Mouse (Mus musculus): ENCODE data around the gene Gdf5.
"Not testable (repeated sequence)": the region's sequence is repeated elsewhere in the genome, so short reads cannot be mapped to it uniquely, and the experiment has no call there.

The Gdf5 gene

DNA sequence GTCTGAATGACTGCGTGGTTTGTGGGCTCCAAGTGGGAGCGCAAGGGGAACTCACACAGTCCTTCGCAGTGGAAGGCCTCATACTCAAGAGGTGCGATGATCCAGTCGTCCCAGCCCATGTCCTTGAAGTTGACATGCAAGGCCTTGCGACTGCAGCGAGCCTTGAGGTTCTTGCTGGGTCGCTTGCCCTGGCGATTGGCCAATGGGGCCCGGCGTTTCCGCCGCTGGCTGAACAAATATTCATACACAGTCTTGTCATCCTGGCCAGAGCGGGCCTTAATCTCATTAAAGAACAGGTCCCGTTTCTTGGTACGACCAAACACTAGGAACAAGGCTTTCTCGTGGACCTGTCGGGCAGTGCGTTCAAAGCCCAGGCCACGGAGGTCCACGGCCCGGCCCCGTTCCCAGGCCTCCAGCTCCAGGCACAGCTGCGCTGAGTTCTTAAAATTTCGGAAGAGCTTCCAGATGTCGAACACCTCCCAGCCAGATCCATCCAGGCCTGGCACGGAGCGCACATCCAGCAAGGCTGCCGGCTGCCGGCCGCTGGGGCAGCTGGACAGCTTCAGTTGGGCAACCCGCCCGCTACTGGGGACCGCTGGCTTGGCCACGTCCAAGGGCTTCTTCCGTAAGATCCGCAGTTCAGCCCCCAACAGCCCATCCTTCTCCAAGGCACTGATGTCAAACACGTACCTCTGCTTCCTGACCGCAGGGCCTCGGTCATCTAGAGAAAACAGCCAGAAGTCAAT, 3.3 kb downstream of the Gdf5 start:
- DNase-seq (ENCODE audit: low read depth, low spot score): no peak

DNA sequence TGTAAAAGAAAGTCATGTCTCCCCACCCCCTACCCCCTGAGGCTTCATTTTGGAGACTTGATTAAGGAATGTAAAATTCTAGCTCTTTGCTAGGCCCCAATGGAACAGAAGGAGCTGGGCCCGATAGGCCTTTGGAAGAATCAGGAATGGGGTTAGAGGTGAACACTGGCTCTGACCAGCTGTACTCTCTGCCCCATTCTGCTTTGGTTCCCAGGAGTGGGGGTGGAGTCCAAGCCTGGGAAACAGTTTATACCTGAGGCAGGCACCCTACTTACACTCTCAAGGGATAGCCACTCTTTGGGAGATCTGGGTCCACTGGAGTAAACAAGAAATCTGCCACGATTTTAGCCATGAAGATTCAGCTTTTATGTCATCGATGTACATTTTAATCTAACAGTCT, 4.5 kb downstream of the Gdf5 start, which contains the start of gene Gm15557:
Gm15557 (plus strand) TSS at position 48 of the 400 bp plus-strand sequence.
- no peak for DNase-seq (ENCODE audit: low read depth, low spot score)

DNA sequence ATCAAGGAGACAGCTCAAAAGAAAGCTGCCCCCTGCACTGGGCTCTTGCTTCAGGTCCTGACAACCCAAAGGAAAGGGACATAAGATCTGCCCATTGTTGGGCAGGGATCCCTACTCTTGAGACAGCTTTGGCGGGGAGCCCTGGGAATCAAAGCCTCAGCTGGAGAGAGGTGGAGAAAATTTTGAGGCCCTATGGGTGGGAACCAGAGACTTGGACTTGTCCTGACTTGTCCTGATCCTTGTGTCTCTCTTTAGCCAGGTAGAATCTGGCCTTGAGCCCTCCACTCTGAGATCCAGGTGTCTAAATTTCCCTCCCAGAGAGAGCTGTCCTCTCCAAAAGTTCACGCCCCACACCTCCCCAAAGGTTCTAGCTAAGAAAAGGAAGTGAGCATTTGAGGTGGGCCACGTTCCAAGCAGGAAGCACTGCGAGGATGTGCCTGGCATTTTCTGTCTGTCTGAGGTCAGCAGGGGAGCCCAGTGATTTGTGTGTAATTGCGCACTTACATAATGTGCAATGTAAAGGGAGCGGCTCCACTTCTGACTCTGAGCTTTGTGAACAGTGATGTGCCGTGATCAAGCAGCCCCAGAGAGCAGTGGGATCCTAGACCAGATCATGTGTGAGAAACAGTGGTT, 5.2 kb downstream of the Gdf5 start:
- DNase-seq (ENCODE audit: low read depth, low spot score): no peak

DNA sequence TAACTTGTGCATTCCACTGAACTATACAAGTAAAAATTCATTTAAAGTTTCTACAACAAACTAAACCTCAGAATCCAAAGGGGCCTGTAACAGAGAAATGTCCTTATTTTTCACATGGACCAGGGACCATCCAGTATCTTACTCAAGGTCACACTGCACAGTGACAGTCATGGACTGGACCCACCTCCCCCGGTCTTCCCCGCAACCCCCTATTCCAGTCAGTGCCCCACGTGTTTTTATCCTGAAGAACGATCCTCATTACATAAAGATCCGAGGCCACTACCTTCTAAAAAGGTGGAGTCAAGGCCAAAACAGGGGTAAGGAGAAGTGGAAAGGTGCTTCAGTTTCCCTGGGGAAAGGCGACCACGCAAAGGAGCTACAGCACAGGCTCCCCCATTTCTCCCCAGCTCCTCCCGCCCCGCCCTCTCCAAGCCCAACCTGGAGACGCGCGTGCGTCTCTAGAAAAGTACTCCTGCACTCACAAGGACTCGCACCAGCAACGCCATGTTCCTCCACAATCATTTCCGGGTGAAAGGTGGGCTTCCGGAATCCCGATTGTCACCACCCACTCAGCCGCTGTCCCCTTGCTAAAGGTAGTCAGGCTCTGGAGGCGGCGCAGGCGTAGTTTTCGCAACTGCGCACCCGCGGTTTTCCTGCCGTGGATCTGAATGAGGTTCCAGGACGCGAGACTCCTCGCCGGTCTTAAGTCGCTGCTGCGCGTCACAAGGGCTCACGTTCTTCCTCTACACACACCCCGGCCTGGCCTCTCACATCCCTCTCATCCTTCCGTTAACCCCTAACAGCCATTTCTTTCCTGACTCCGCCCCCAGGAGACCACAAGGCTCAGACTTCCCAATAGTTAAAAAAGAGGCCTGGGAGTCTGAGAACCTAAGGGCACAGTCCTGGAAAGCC, 15.4 kb downstream of the Gdf5 start, which contains the start of gene Uqcc1:
Uqcc1 (minus strand) TSS at position 780 of the 912 bp plus-strand sequence.
- DNase-seq (ENCODE audit: low read depth, low spot score): peak; percentile 83

DNA sequence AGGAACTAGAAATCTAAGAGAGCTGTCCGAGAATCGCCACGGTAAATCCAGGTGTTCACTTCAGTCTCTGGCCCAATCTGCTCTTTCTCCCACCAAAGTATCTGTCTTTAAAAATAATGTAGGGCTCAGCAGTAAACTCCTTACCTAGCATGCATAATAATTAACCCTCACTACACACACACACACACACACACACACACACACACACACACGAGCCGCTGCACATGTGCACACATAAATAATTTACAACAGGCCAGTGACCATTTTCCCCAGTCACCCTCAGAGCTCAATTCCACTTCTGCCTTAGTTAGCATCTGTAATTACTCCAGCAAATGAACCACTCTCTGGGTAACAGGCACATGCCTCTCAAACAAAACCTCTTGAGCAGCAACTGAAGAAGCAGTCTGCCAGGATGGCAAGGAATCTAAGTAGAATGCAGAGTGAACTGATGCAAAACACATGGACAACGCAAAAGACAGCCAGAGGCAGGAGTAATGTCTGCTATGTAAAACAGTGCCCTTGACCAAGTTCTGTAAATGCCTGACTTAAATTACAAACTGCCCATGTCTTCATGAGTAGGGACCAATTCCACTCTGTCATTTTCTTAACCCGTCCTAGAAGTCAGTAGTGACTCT, 16.3 kb downstream of the Gdf5 start:
- no peak for DNase-seq (ENCODE audit: low read depth, low spot score)

DNA sequence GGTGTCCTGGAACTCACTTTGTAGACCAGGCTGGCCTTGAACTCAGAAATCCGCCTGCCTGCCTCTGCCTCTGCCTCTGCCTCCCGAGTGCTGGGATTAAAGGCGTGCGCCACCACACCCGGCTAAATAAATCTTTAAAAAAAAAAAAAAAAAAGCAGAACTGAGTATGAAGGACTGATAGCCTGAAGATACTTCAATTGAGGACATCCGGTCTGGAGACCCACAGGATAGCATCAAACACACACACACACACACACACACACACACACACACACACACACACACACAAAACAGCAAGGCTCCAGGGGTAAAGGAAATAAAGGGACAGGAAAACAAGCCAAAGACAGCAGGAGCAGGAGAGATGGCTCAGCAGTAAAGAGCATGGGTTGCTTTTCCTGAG, 20.0 kb downstream of the Gdf5 start:
- DNase-seq (ENCODE audit: low read depth, low spot score): not testable (repeated sequence)

DNA sequence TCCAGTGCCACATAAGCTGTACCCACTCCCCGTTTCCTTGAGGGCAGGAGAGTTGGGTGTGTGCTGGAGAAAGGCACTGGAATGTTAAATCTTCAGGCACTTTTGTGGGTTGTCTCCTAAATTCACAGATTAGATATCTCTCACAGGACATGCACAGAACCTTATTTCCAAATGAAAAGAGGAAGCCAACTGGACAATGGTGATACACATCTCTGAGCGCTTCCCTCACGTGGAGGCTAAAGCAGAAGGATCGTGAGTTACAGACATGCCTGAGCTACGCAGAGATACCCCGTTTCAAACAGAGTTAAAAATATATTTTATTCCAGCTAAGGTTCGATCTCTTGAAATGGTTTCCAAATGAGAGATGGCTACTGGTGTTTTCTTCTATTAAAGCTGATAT, 22.0 kb downstream of the Gdf5 start:
- DNase-seq (ENCODE audit: low read depth, low spot score): no peak

DNA sequence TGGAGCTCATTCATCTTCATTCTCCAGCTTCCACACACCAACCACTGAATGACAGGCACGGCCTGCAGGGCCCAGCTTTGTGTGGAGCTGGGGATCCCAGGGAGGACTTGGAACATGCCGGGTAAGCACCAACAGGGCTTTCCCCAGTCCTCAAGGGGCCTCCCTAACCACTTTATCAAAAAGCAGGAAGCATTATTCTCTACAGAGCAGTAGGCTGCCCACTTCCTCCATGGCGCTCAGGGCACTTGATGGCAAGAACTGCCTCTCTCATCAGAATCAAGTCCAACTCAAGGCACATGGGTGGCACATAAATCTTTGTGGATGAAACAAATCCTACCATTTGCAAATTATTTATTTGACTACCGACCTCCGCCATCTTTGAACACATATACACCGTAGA, 30.5 kb downstream of the Gdf5 start:
- no peak for DNase-seq (ENCODE audit: low read depth, low spot score)

DNA sequence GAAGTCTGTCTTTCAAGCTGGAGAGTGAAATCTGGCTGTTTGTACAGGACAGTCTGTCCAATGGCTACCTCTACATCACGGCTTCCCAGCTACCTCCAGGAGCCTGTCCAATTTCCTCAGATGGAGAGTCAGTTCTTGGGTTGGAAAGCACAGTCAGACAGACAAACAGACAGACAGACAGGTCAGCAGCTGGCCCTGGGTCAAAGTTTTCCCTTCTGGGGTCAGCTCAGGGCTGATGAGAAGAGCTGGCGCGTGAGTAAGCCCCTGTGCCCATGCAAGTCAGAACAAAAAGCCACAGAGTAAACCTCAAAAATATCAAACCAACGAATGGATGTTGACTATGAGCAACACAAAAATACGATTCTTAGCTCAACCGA, 41.5 kb downstream of the Gdf5 start:
- DNase-seq (ENCODE audit: low read depth, low spot score): no peak

DNA sequence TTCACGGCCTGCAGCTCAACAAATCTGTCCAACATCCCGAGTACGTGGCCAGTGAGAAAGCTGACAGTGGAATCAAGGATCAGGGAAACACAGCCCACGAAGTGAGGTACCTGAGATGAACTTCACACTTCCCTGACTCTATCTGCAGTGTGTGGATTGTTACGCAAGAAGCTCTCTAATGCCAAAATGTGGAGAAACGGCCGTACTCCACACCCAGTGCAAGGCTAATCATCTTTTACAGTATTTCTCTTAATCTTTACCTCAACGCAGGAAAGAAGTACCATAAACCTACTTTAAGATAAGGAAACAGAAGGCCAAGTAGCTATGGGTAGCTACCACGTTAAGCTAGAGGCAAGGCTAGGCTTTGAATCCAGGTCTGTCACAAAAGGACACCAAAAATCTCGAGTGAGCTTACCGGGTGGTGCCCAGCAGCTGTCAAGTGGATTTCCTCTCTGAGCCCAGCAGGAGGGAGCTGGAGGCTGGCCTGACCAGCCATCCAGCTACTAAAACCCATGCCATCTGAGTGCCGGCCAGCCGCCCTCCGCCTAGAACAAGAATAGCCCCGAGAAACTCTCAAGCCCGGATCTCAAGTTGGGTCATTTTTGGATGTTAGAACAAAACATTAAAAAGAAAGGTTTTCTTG, 42.1 kb downstream of the Gdf5 start:
- DNase-seq (ENCODE audit: low read depth, low spot score): no peak

DNA sequence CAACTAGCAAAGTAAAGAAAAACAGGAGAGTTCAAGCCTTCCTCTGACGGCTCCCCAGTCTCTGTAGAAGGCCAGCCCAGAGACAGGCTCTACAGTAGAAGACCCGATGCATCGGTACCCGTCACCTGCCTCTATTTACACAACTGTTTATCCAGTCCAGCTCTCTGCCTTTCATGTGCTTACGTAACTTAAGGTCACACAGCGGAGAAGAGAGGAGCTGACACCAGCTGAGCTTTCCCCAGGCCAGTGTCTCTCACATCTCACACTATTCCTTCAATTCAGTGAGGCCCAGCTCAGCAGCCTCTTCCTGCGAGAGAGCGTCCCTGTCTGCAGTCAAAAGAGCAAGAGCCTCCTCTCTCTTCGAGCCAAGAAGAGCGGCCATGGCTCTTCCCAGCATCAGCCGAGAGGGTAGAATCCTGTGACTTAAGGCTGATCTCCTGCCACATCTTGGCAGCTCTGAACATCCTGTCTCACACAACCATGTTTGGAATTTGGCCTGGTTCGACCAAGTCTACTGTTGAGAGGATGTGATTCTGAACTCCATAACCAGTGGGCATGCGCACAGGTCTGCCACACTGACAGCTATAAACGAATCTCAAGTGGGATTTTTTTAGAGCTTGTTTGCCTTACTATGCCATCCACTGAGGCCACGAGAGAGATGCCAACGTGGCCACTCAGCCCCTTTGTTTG, 50.0 kb downstream of the Gdf5 start:
- no peak for DNase-seq (ENCODE audit: low read depth, low spot score)

DNA sequence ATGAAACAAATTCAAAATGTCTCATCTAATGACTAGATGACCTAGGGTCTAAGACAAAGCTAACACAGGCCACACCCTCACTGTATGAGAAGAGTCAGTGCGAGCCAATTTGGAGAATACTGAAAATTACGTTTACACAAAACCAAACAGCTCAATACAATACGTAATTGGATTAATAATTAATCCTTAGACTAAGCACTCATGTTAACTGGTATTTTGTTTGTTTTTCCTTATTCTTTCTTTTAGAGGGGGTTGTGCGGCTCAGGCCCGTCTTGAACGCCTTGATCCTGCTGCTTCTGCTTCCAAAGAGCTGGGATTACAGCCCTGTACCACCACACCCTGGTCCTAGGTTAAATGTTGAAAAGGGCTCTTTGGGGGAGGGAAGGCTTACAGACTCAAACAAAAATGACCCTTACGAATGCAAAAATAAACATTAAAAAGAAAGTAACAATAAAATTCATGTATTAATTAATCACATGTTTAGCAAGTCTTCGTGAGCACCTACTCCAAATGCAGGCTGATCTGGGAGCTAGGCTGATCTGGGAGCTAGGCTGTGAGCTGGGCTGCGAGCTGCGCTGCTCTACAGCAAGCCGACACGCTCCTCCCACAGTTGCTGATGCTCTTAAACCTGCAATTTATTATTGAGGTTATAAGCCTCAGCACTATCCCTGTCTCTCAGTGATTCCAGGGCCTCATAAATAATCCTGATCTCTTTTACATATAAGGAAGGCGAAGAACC, 50.7 kb downstream of the Gdf5 start:
- DNase-seq (ENCODE audit: low read depth, low spot score): no peak
